Mouse (Mus musculus): Measurements from ENCODE around the gene Olfr169. TPM values are rescaled to one million over a fixed set of nuclear protein-coding genes. Genes with fewer than 3 reads are reported as not detected.
"Not testable (repeated sequence)": the region's sequence is repeated elsewhere in the genome, so short reads cannot be mapped to it uniquely, and the experiment has no call there.

Gene Olfr169
- not detected for total RNA-seq (2021)

GRCm38 (mm10) chr16:19571709-19572108 is at the start of gene Olfr169:
TSS of gene Olfr169 (minus strand) at chr16:19571809.
- intact Hi-C loops (cut with DNase I), result loop anchor here (2.0 kb wide), 1 partner anchor 39 kb away; the partner anchor contains the start of gene Olfr170
- not testable (repeated sequence) for DNase-seq

- not testable (repeated sequence) for DNase-seq
- intact Hi-C loops (cut with DNase I), result loop anchor here (2.0 kb wide), 1 partner anchor 39 kb away; no protein-coding TSS in a partner anchor
Measured at GRCm38 (mm10) chr16:19611782-19612181, 40.2 kb upstream of the Olfr169 start, which contains the start of gene Olfr170. TSS of gene Olfr170 (minus strand) at chr16:19611882.

GRCm38 (mm10) chr16:19603166-19603565 is 31.6 kb upstream of the Olfr169 start:
- intact Hi-C loops (cut with DNase I), result loop anchor here (2.0 kb wide), 1 partner anchor 16 kb away; no protein-coding TSS in a partner anchor
- DNase-seq, result no peak

- DNase-seq; intact Hi-C loops (cut with DNase I): not testable (repeated sequence)
Measured at GRCm38 (mm10) chr16:19553429-19553828, 18.2 kb downstream of the Olfr169 start.

GRCm38 (mm10) chr16:19552246-19552645 is 19.4 kb downstream of the Olfr169 start:
- DNase-seq; intact Hi-C loops (cut with DNase I): not testable (repeated sequence)

- intact Hi-C loops (cut with DNase I), result no loop called here
- no peak for DNase-seq
Measured at GRCm38 (mm10) chr16:19535455-19535854, 36.2 kb downstream of the Olfr169 start, which contains the start of gene Olfr168. TSS of gene Olfr168 (minus strand) at chr16:19535555.

- intact Hi-C loops (cut with DNase I), result no loop called here
- DNase-seq, result no peak
Measured at GRCm38 (mm10) chr16:19522166-19522565, 49.4 kb downstream of the Olfr169 start, which contains the start of gene Olfr167. TSS of gene Olfr167 (minus strand) at chr16:19522266.

Other genes starting within 250 kb of the Olfr169 start
- not detected for gene Olfr165, start 148.7 kb downstream of the Olfr169 start, total RNA-seq (2021)
- gene Olfr166, start 88.1 kb downstream of the Olfr169 start, total RNA-seq (2021), result not detected
- not detected for gene Olfr167, start 49.5 kb downstream of the Olfr169 start, total RNA-seq (2021)
- gene Olfr168, start 36.3 kb downstream of the Olfr169 start, total RNA-seq (2021), result not detected
- not detected for gene Olfr170, start 40.1 kb upstream of the Olfr169 start, total RNA-seq (2021)
- not detected for gene Olfr171, start 58.1 kb upstream of the Olfr169 start, total RNA-seq (2021)
- not detected for gene Lamp3, start 134.6 kb upstream of the Olfr169 start, total RNA-seq (2021)
- under 1 TPM; 0.54 to 0.61 TPM for gene B3gnt5, start 188.4 kb upstream of the Olfr169 start, total RNA-seq (2021)

All from heart, postnatal 36 days (tissue).